8 mouse cellular contexts compared by ENCODE assay signal in the genomic region with DNA sequence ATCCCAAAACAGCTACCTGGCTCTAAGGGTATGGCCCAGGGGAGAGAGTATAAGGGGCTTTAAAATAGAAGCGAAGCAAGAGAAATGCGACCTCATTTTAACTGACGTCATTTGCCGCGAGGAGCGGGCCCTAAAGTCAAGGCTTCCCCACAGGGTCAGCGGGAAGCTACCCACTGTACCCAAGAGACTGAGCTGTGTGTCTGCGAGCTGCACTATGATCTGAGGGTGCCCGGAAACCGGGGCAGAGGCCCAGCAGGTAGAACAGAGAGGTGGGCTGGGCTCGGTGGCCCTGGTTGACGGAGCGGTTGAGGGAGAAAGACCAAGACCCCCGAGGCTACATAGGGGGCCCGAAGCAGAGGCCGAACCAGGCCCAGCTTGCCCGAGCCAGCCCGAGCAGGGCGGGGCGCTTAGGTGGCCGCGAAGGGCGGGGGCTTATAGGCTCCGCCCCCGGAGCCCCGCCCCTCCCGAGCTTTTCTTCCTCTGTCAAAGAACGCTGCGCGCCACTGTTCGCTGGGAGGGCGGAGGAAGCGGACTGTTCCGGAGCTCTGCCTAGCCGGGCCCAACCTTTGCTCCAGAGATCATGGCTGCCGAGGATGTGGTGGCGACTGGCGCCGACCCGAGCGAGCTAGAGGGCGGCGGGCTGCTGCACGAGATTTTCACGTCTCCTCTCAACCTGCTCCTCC. TPM values are rescaled to one million over a fixed set of nuclear protein-coding genes. Genes with fewer than 3 reads are reported as not detected.
DNase-seq lines count a peak whose midpoint lies in the region; ATAC-seq lines count a peak whose summit lies in the region.

A gene (plus strand): TSS at position 500 of the 683 bp plus-strand sequence.

- peaks cover 16% of the 10 kb centered on the region for H3K4me1 ChIP-seq in hindbrain, embryonic 14.5 days (replicated peaks; ENCODE audit: control insufficient read depth, insufficient read depth, low read length)

- H3K27me3 ChIP-seq in hindbrain, embryonic 14.5 days (ENCODE audit: control insufficient read depth, insufficient read depth, low read length), result no peaks in the 10 kb centered on the region

- H3K4me2 ChIP-seq in hindbrain, embryonic 14.5 days (replicated peaks), result peak within 1 kb of the TSS; percentile 69

- 20% methylated on average over 42 of the region's 45 CpGs for WGBS in hindbrain, embryonic 14.5 days

- DNase-seq in WW6 (ENCODE audit: low read depth, low spot score), result peak; percentile 36
- peak; percentile 83 to 85 for DNase-seq in cerebellum, postnatal 36 days
- DNase-seq in frontal cortex, postnatal 36 days (ENCODE audit: low spot score in 2 of 2), result peak; percentile 80 to 81
- DNase-seq in hindbrain, embryonic 14.5 days (ENCODE audit: low spot score), result peak; percentile 84
- DNase-seq in layer of hippocampus, postnatal 36 days, result peak; percentile 80 to 81
- DNase-seq in lung, postnatal 25 days (ENCODE audit: low spot score), result peak; percentile 83
- peak; percentile 67 for DNase-seq in retina, adult 2 months (ENCODE audit: low read depth, low spot score)
- DNase-seq in thymus, postnatal 25 days, result peak; percentile 87

- peak within 1 kb of the TSS; percentile 88 for H3K27ac ChIP-seq in hindbrain, embryonic 14.5 days

- peaks cover 8% of the 10 kb centered on the region; the same call in 1 of the 2 replicates for H3K36me3 ChIP-seq in hindbrain, embryonic 14.5 days (replicated peaks; ENCODE audit: control insufficient read depth, insufficient read depth)

- H3K4me3 ChIP-seq in hindbrain, embryonic 14.5 days (replicated peaks; ENCODE audit: low read length), result peak within 1 kb of the TSS; percentile 61

- ATAC-seq in hindbrain, embryonic 14.5 days (ENCODE audit: low FRiP score), result peak; percentile 93

- no peaks in the 10 kb centered on the region for H3K9me3 ChIP-seq in hindbrain, embryonic 14.5 days (ENCODE audit: control insufficient read depth, low read length)

- peak within 1 kb of the TSS; percentile 89 for H3K9ac ChIP-seq in hindbrain, embryonic 14.5 days

RNA-seq across cellular contexts. Expression of the gene that starts here (rescaled TPM):
- polyA plus RNA-seq in hindbrain, embryonic 14.5 days (2014; fragmentation: Nextera tagmentation; extraction: Ambion mirVana), result 615 and 669 TPM in 2 replicates
- 100 to 1,000 TPM; 280 to 313 TPM for total RNA-seq in layer of hippocampus, postnatal 36 days (2021)

Comparison
In these comparisons a context has a peak if more than half of its experiments do, and no peak if none do; other contexts are left out.
1. Peak in every context shown above with its lines: DNase-seq, ATAC-seq, H3K4me3 ChIP-seq and H3K27ac ChIP-seq.
2. DNase-seq: peak in every context shown above with its lines; median percentile 87 in thymus, postnatal 25 days; 84 in cerebellum, postnatal 36 days; 84 in hindbrain, embryonic 14.5 days; 83 in lung, postnatal 25 days; 80 in frontal cortex, postnatal 36 days; 80 in layer of hippocampus, postnatal 36 days; 67 in retina, adult 2 months; 36 in WW6.